Mouse (Mus musculus): ENCODE results near the gene Aff2. TPM values are rescaled to one million over a fixed set of nuclear protein-coding genes. Genes with fewer than 3 reads are reported as not detected.
A peak's percentile ranks its signal among the peaks of the same experiment; 100 is the strongest.

Gene Aff2
- polyA plus RNA-seq (2012; rRNA removed): 2.3 and 3.2 TPM in 2 replicates

GRCm38 (mm10) chrX:69360238-69361054 is at the start of gene Aff2:
Gene Aff2, plus strand, starts transcription at chrX:69360294.
- DNase-seq (ENCODE audit: extremely low spot score in 1 of 2, low spot score in 1 of 2): peak; percentile 14 to 53

GRCm38 (mm10) chrX:69337296-69337695 is 22.8 kb upstream of the Aff2 start:
- DNase-seq (ENCODE audit: extremely low spot score in 1 of 2, low spot score in 1 of 2): no peak

GRCm38 (mm10) chrX:69355621-69356020 is 4.5 kb upstream of the Aff2 start:
- DNase-seq (ENCODE audit: extremely low spot score in 1 of 2, low spot score in 1 of 2): no peak

GRCm38 (mm10) chrX:69359360-69359759 is 734 bp upstream of the Aff2 start:
- DNase-seq (ENCODE audit: extremely low spot score in 1 of 2, low spot score in 1 of 2): peak; percentile 40 to 82

GRCm38 (mm10) chrX:69359885-69360237 is 233 bp upstream of the Aff2 start:
- DNase-seq (ENCODE audit: extremely low spot score in 1 of 2, low spot score in 1 of 2): no peak

- DNase-seq (ENCODE audit: extremely low spot score in 1 of 2, low spot score in 1 of 2): no peak
Observed at GRCm38 (mm10) chrX:69361055-69361558, 1.0 kb downstream of the Aff2 start.

- DNase-seq (ENCODE audit: extremely low spot score in 1 of 2, low spot score in 1 of 2): no peak
Observed at GRCm38 (mm10) chrX:69364198-69364597, 4.1 kb downstream of the Aff2 start.

- no peak for DNase-seq (ENCODE audit: extremely low spot score in 1 of 2, low spot score in 1 of 2)
Observed at GRCm38 (mm10) chrX:69373341-69373740, 13.2 kb downstream of the Aff2 start.

GRCm38 (mm10) chrX:69389738-69390137 is 29.6 kb downstream of the Aff2 start:
- DNase-seq (ENCODE audit: extremely low spot score in 1 of 2, low spot score in 1 of 2): peak in 1 of 2 experiments; percentile 9

- no peak for DNase-seq (ENCODE audit: extremely low spot score in 1 of 2, low spot score in 1 of 2)
Observed at GRCm38 (mm10) chrX:69415043-69415442, 54.9 kb downstream of the Aff2 start.

GRCm38 (mm10) chrX:69438422-69438821 is 78.3 kb downstream of the Aff2 start:
- DNase-seq (ENCODE audit: extremely low spot score in 1 of 2, low spot score in 1 of 2): no peak

- DNase-seq (ENCODE audit: extremely low spot score in 1 of 2, low spot score in 1 of 2): peak; percentile 7 to 54
Observed at GRCm38 (mm10) chrX:69441937-69442336, 81.8 kb downstream of the Aff2 start.

- no peak for DNase-seq (ENCODE audit: extremely low spot score in 1 of 2, low spot score in 1 of 2)
Observed at GRCm38 (mm10) chrX:69460896-69461295, 100.8 kb downstream of the Aff2 start.

- no peak for DNase-seq (ENCODE audit: extremely low spot score in 1 of 2, low spot score in 1 of 2)
Observed at GRCm38 (mm10) chrX:69502061-69502460, 142.0 kb downstream of the Aff2 start.

- no peak for DNase-seq (ENCODE audit: extremely low spot score in 1 of 2, low spot score in 1 of 2)
Observed at GRCm38 (mm10) chrX:69518040-69518575, 158.0 kb downstream of the Aff2 start.

- peak in 1 of 2 experiments; percentile 25 for DNase-seq (ENCODE audit: extremely low spot score in 1 of 2, low spot score in 1 of 2)
Observed at GRCm38 (mm10) chrX:69540811-69541210, 180.7 kb downstream of the Aff2 start.

- DNase-seq (ENCODE audit: extremely low spot score in 1 of 2, low spot score in 1 of 2): no peak
Observed at GRCm38 (mm10) chrX:69579903-69580459, 219.9 kb downstream of the Aff2 start.

- DNase-seq (ENCODE audit: extremely low spot score in 1 of 2, low spot score in 1 of 2): no peak
Observed at GRCm38 (mm10) chrX:69608793-69609192, 248.7 kb downstream of the Aff2 start.

- DNase-seq (ENCODE audit: extremely low spot score in 1 of 2, low spot score in 1 of 2): no peak
Observed at GRCm38 (mm10) chrX:69663038-69663437, 302.9 kb downstream of the Aff2 start.

GRCm38 (mm10) chrX:69666145-69666677 is 306.1 kb downstream of the Aff2 start:
- no peak for DNase-seq (ENCODE audit: extremely low spot score in 1 of 2, low spot score in 1 of 2)

GRCm38 (mm10) chrX:69675691-69676090 is 315.6 kb downstream of the Aff2 start:
- DNase-seq (ENCODE audit: extremely low spot score in 1 of 2, low spot score in 1 of 2): no peak

Measured in frontal cortex, adult 2 months (tissue).